Mouse (Mus musculus) C2C12 (cell line): ENCODE results near the gene Carhsp1. TPM values are rescaled to one million over a fixed set of nuclear protein-coding genes. Genes with fewer than 3 reads are reported as not detected.
A peak's percentile ranks its signal among the peaks of the same experiment; 100 is the strongest.

Source experiments
- H3K27me3 ChIP-seq: one replicate; pipeline ENCODE4 v1.6.1; 2011; ENCODE audit not compliant: control insufficient read depth, insufficient read depth, insufficient read length
- H3K36me3 ChIP-seq: one replicate; pipeline ENCODE4 v1.6.1; 2011; ENCODE audit not compliant: control insufficient read depth, insufficient read depth
- H3K4me3 ChIP-seq: one replicate; pipeline ENCODE4 v1.5.1; 2011; ENCODE audit warnings: mild to moderate bottlenecking, control low read depth; ENCODE audit not compliant: poor library complexity, insufficient read depth, severe bottlenecking
- H3K79me2 ChIP-seq: one replicate; pipeline ENCODE4 v1.6.1; 2011; ENCODE audit not compliant: control insufficient read depth, insufficient read depth
- H3K79me3 ChIP-seq: one replicate; pipeline ENCODE4 v1.6.1; 2011; ENCODE audit warnings: low read depth, control low read depth
- H3ac ChIP-seq: one replicate; pipeline ENCODE3; 2011; ENCODE audit warnings: low read depth; ENCODE audit not compliant: control insufficient read depth, insufficient read length
- CEBPB ChIP-seq: IDR thresholded peaks from one replicate; pipeline ENCODE4 v1.6.1; 2011; ENCODE audit warnings: low read depth, mild to moderate bottlenecking, control low read depth, moderate library complexity
- CTCF ChIP-seq: IDR thresholded peaks from one replicate; pipeline ENCODE4 v1.5.1; 2011; ENCODE audit not compliant: control insufficient read depth, insufficient read depth, insufficient read length
- FOSL1 ChIP-seq: IDR thresholded peaks from one replicate; pipeline ENCODE4 v1.8.0; 2011; ENCODE audit warnings: mild to moderate bottlenecking, low read length; ENCODE audit not compliant: poor library complexity, insufficient read depth, severe bottlenecking
- MAX ChIP-seq: IDR thresholded peaks from one replicate; pipeline ENCODE4 v1.6.1; 2011; ENCODE audit warnings: mild to moderate bottlenecking, control low read depth
- MYOD1 ChIP-seq: IDR thresholded peaks from one replicate; pipeline ENCODE4 v1.6.1; 2011; ENCODE audit warnings: low read depth; ENCODE audit not compliant: control insufficient read depth, insufficient read length
- MYOG ChIP-seq: IDR thresholded peaks from one replicate; pipeline ENCODE4 v1.6.1; 2011; ENCODE audit not compliant: control insufficient read depth, insufficient read length; ENCODE audit errors: extremely low read depth
- USF1 ChIP-seq: IDR thresholded peaks from one replicate; pipeline ENCODE4 v1.6.1; 2011; ENCODE audit warnings: low read depth, mild to moderate bottlenecking, control low read depth, moderate library complexity
- polyA plus RNA-seq: library from polyadenylated mRNA; unstranded; fragments of >200 nt; fragmentation: generic; extraction: Trizol; gene quantifications from one replicate; pipeline ENCODE4 v1.2.1, GENCODE M21; 2012; ENCODE audit warnings: missing spikeins

Gene Carhsp1
- polyA plus RNA-seq, 1 experiment, result 94.2 TPM

DNA sequence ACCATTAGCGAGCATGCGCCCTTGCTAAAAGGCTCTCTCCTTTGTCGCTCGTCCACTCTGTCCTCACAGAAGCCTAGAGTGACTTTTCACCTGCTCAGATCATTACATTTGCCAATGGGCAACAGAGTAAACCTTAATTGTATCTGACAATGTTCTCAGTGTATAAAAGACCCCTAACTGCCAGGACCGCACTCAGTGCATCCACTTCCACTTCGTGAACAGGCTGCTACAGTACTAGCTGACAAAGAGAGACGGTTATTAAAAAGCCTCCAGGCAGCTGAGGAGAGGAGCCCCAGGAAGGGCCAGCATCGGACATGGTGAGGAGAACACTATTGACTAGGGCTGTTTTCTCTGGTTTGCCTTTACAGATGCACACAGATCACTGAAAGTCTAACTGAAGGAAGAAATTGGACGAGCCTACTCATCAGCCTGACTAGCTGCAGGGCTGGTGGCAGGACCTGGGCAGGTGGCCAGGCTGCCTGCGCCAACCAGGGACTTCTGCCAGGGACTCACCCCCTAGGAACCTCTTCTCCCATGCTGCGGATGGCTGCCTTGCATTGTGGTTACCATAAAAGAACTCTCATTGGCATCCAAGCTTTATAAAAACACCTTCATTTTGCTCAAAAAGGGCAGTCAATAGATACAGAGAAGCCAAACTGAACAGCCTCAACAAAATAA is 18.2 kb upstream of the Carhsp1 start:
- Histone ChIP-seq H3K4me3 (no peak overlapping the region), H3K79me2 (no peaks in the 10 kb centered on the region), H3K36me3 (peaks cover 69% of the 10 kb centered on the region), H3K79me3 (no peaks in the 10 kb centered on the region), H3ac (no peak overlapping the region), H3K27me3 (no peaks in the 10 kb centered on the region)
- TF ChIP-seq FOSL1 (no peak), CTCF (no peak), MAX (no peak), MYOD1 (no peak), MYOG (no peak), CEBPB (no peak), USF1 (no peak)

- Histone ChIP-seq H3K79me3 (no peaks in the 10 kb centered on the region), H3K36me3 (peaks cover 44% of the 10 kb centered on the region), H3ac (no peak overlapping the region), H3K4me3 (no peak overlapping the region), H3K27me3 (no peaks in the 10 kb centered on the region), H3K79me2 (no peaks in the 10 kb centered on the region)
- no peak for TF ChIP-seq MYOD1
- no peak for TF ChIP-seq MYOG
- TF ChIP-seq CEBPB, result no peak
- no peak for TF ChIP-seq FOSL1
- no peak for TF ChIP-seq CTCF
- no peak for TF ChIP-seq MAX
Measured at GRCm38 (mm10) chr16:8687559-8688112, 15.7 kb upstream of the Carhsp1 start.

DNA sequence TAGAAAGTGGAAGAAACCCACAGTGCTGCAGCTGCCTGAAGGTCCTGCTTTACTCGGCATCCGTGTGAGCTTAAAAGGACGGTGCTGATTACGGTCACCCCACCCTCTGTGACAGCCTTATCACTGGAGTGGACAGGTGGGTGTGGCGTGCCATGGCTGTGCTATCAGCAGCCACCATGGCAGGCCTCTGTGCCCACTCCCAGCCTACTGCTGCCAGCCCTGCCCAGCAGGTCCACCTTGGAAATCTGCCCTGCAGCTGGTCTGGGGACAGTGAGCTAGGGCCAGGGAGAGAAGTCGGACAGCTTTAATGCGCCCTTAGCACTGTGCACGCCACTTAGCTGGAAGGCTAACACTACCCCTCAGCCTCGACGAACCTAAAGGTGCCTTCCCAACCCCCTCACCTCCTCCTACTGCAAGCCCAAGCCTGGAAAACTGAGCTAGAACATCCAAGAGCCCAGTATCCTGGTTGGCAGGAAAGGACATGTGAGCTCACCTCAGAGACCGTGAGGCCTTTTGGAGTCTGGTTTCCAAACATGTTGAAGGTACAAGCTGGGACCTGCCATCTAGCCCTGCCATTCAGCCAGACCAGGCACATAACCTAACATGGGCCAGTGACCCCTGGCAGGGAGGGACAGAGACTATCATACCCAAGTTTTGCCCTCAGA is 15.0 kb upstream of the Carhsp1 start:
- Histone ChIP-seq H3K36me3 (peaks cover 38% of the 10 kb centered on the region), H3K79me3 (no peaks in the 10 kb centered on the region), H3ac (no peak overlapping the region), H3K27me3 (no peaks in the 10 kb centered on the region), H3K4me3 (no peak overlapping the region), H3K79me2 (no peaks in the 10 kb centered on the region)
- TF ChIP-seq CTCF (no peak), USF1 (no peak), MAX (no peak), FOSL1 (no peak), MYOG (no peak)

DNA sequence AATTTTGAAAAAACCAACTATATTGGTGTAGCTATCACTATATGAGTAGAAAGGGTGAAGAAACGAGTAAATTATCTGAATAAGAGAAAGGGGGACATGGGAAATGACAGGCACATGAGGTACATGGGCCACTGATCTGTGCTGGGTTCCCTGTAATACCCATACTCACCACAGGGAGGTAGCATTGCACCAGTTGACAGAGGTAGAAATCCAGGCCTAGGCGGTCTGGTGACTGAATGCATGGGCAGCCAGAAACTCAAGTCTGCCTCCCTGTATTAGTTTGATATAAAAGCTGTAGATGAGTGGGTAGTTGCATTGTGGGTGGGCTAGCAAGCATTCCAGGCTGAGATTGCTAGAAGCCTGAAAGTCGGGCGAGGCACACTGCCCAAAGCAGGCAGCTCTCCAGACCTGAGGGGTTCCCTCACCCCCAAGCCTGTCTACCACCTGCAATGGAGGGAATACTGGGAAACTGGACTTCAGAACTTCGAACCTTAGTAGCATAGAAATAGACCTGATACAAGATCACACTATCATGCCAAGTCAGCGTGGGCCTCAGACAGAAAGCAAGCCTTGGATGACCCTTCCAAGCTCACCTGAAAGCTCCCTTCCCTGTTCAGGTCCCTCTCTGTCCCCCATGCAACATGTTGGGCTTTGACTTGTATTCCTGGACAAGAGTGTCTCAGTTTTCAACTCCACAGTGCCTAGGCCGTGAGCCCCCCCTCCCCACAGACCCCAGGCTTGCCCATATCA is 14.3 kb upstream of the Carhsp1 start:
- Histone ChIP-seq H3K79me3 (no peaks in the 10 kb centered on the region), H3K4me3 (no peak overlapping the region), H3K27me3 (no peaks in the 10 kb centered on the region), H3K36me3 (peaks cover 31% of the 10 kb centered on the region), H3ac (no peak overlapping the region), H3K79me2 (no peaks in the 10 kb centered on the region)
- TF ChIP-seq CTCF (peak; percentile 71), MYOD1 (no peak)

DNA sequence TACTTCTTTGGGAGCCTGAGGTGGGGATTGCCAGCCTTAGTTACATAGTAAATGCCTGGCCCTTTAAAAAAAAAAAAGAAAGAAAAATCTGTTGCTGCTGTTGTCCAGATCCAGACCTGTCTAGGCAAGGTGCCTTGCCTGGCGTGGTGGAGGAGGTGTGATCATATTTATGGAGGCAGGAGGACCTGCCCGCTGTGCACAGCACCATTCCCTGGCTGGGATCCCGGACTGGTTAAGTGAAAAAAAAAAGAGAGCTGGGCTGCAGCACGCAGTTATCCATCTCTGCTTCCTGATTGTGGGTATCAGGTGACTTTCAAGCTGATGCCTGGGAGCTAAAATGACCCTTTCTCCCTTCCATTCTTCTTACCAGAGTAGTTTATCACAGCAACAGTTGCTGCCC is 13.1 kb upstream of the Carhsp1 start:
- TF ChIP-seq USF1 (no peak), CTCF (no peak), MYOD1 (no peak), CEBPB (no peak), MYOG (no peak), FOSL1 (no peak), MAX (no peak)
- no peak overlapping the region for H3ac ChIP-seq
- no peaks in the 10 kb centered on the region for H3K27me3 ChIP-seq
- H3K79me3 ChIP-seq, result no peaks in the 10 kb centered on the region
- H3K79me2 ChIP-seq, result no peaks in the 10 kb centered on the region
- H3K36me3 ChIP-seq, result peaks cover 21% of the 10 kb centered on the region
- no peak overlapping the region for H3K4me3 ChIP-seq
